Mouse (Mus musculus): ENCODE data around the gene Zfhx3.

Zfhx3 gene

DNA sequence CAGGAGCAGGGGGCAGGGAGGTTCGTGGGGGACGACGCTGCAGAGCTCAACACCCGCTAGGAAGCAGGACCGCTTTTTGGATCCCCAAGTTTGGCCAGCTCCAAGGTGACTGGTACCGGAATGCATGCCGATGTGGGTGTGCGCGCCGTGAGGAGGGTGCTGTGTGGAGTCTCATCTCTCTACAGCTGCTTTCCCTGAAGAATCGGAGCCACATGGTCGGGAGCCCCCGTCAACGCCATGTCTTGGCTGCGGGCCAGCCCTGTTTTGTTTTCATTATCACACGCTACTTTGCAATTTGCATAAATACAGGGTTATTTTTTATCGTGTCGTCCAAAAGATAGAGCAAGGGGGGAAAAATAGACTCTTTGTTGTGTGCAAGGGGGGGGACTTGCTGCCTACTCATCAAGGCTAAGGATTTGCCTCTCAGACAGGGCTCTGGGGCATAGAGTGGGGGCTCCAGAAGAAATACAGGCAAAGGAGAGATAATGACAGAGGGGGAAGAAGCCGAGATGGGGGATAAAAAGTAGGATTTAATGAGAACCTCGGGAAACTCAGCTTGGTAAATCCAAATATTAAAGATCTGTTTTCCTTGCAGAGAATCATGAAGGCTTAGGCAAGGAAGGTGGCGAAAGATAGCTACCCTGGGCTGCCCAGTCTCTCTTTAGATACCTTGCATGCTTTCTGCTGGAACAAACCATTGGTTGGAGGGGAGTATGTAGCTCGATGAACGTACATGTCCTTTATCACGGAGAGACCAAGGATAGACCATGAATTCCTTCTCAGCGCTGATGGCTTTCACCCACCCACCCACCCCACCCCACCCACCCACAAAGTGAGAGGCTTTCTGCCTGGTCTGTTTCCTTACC is 595.5 kb downstream of the Zfhx3 start:
- POLR2A ChIA-PET, result interaction anchor here in 1 of 4 experiments (0.6 to 0.7 kb wide), 3 partner anchors 433 to 1059 kb away, joined by 3 to 4 read pairs (median 3); no protein-coding TSS in a partner anchor
- CTCF ChIA-PET, result interaction anchor here in 3 of 4 experiments (0.6 to 0.7 kb wide), 3 partner anchors 144 to 236 kb away, joined by 3 to 8 read pairs (median 3); no protein-coding TSS in a partner anchor

DNA sequence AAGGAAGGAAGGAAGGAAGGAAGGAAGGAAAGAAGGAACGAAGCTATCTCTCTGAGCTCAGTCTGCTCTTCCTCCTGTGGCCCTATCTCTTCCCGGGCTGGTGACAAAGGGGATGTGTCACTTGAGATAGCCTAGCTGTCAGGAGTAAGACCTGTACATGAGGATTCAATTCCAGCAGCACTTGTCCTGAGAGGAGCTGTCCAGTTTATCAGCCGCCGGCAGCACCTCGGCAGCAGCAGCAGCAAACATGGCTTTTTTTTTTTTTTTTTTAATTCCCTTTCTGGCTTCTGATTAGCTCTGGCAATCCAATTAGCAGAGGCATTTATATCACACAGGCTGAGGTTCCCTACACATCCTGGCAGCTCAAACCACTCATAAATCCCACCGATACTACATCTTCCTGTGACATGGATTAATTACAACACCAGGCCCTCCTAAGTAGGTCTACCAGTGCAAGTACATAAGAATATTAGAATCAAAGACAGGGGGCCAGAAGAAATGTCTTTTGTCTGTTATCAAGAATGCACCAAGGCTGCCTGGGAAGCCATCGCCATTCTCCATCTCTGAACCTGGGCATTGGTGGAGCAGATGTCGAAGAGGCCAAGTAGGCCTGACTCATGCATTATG is 596.6 kb downstream of the Zfhx3 start:
- CTCF ChIA-PET, result interaction anchor here in 2 of 4 experiments (0.6 to 0.7 kb wide), 3 partner anchors 68 to 819 kb away, joined by 4 to 8 read pairs (median 6); no protein-coding TSS in a partner anchor
- POLR2A ChIA-PET, result interaction anchor here in 1 of 4 experiments (0.6 kb wide), 1 partner anchor 51 kb away, joined by 3 read pairs; no protein-coding TSS in a partner anchor

DNA sequence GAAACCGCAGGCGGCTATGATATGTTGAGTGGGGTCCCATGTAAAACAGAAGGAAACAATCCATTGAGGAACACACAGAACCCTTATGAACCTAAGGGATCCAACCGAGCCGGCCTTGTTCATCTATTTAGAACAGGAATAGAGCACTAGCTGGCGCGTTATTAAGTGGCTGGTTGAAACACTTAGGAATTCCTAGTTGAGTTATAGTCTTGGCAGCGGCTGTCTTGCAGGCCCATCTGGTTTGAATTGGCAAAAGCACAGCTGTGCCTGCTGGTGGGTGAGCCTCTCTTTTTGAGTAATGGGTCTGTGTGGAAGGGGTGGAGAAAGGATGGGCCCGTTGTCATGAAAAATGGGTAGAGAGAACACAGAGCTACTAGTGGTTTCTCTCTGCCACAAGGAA is 610.1 kb downstream of the Zfhx3 start:
- ChIA-PET CTCF (interaction anchor here in 2 of 4 experiments (0.5 to 0.7 kb wide), 2 partner anchors 36 to 72 kb away, joined by 3 to 8 read pairs; no protein-coding TSS in a partner anchor), POLR2A (no interaction called here)

DNA sequence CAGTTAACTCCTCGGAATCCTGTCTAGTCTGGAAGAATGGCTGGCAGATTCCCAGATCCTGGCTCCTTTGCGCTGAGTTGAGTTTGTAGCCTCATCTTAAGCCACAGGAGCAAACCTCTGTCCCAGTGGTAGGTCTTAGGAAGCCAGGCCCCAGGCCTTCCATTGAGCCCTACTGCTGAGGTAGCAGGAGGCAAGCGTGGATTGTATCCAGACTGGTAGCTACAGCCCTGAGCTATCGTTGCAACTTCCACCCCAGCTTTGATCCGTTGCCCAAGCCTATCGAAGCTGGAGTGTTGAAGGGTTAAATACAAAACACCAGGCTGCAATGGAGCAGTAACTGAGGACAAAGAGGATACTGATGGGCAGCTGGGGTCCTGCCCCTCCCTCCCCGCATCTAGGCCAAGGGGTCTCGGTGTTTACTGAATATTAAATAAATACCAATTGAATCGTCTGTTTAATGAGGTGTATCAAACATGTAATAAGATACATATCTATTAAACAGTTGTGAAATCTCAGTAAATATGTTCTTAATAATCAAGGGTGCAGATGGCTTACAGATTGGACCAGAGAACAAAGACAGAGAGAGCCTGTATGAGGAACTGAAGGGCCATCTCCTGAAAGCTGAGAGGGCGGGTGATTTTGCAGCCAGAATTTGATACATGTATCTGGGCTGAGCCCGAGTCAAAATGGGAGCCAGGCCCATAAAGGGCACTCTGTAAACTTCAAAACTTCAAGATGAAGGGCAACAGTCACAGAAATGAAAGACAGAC is 611.5 kb downstream of the Zfhx3 start:
- ChIA-PET CTCF (interaction anchor here in 1 of 4 experiments (1.0 kb wide), 1 partner anchor 20 kb away, joined by 3 read pairs; no protein-coding TSS in a partner anchor), POLR2A (interaction anchor here in 1 of 4 experiments (0.8 kb wide), 1 partner anchor 9 kb away, joined by 3 read pairs; no protein-coding TSS in a partner anchor)

DNA sequence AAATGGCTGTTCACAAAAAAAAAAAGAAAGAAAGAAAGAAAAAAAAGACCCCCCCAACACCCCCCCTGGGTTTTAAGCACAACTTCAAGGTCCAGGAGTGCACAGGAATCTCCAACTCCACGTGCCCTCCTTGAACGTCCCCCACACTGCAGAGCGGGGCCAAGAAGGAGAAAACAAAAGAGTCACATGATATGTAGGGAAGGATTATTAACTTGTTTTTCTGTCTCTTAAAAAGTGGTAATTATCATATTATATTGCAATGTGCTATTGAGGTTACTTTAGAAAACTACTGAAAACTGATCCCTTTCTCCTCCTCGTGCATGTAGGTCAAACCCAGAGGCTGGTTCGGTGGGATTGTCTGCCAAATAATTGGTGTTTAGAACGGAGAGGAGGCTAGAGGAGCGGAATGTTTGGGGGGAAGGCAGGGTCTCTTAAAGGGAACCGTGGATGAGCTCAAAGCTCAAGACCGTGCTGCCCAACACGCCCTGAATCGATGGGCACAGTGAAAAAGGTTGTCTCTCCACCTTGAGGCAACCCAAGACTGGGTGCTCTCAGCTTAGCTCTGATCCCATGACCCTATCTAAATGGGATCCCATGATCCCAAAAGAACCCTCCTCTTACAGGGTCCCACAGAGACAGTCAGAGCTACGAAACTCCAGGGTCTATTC is 612.3 kb downstream of the Zfhx3 start:
- ChIA-PET POLR2A (no interaction called here), CTCF (interaction anchor here in 1 of 4 experiments (1.0 kb wide), 1 partner anchor 19 kb away, joined by 3 read pairs; no protein-coding TSS in a partner anchor)

DNA sequence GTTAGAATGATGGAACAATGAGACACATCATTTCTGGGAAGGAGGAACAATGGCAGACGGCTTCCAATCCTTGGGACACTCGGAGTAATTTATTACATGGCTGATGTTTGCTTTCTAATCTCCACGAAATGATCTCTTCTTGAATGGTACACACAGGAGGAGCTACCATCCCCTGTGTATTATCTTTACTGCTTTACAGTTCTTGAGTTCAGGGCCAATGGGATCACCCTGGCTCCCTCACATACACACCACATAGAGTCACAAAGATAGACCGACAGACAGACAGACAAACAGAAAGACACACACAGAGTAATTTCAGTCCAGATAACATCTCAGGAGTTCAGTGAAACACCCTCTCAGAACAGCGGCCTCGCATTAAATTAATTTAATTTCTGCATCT is 621.0 kb downstream of the Zfhx3 start:
- POLR2A ChIA-PET, result no interaction called here
- CTCF ChIA-PET, result no interaction called here

DNA sequence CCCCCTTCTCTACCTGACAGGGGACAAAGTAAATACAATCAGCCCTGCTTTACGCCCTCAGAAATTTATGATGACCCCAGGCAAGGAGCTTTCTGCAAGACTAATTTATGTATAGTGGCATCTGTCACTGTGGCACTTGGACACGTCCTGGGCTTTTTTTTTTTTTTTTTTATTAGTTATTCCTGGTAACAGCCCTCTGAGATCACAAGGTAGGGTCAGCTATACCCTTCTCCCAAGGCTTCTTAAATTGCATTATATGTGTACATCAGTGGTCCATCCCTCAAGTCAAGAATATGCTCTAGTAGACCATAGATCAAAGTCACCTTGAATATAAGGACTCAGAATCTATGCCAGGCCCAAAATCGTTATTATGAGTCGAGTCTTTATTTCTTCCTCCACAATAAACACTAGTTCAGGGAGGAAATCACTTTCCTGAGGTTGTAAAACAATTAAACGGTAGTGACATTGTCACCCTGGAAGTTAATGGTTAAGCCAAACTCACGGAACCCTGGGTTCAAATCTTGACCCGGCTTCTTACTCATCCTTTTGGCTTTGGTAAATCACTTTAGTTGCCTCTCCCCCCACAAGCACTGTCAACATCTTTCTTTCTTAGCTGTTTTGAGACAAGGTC is 621.6 kb downstream of the Zfhx3 start:
- CTCF ChIA-PET, result interaction anchor here in 1 of 4 experiments (0.7 kb wide), 1 partner anchor 592 kb away, joined by 3 read pairs; no protein-coding TSS in a partner anchor
- POLR2A ChIA-PET, result no interaction called here

DNA sequence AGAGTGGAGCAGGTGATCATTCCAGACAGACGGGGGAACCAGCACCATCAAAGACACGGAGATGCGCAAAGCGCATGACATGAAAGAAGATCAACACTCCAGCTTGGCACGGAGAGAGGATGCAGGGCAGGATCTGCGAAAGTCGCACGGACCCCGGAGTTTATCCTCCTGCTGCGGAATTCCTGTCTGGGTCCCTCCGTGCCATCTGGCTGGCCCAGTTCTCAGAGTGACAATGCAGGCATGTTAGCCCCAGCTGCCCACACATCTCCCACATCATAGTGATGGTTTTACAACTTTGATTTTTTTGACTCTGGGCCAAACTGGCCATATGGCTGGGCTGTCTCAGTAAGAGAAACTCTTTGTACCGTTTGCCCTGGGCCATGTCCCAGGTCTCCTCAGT is 623.6 kb downstream of the Zfhx3 start:
- ChIA-PET POLR2A (no interaction called here), CTCF (interaction anchor here in 1 of 4 experiments (0.6 kb wide), 1 partner anchor 266 kb away, joined by 3 read pairs; no protein-coding TSS in a partner anchor)

DNA sequence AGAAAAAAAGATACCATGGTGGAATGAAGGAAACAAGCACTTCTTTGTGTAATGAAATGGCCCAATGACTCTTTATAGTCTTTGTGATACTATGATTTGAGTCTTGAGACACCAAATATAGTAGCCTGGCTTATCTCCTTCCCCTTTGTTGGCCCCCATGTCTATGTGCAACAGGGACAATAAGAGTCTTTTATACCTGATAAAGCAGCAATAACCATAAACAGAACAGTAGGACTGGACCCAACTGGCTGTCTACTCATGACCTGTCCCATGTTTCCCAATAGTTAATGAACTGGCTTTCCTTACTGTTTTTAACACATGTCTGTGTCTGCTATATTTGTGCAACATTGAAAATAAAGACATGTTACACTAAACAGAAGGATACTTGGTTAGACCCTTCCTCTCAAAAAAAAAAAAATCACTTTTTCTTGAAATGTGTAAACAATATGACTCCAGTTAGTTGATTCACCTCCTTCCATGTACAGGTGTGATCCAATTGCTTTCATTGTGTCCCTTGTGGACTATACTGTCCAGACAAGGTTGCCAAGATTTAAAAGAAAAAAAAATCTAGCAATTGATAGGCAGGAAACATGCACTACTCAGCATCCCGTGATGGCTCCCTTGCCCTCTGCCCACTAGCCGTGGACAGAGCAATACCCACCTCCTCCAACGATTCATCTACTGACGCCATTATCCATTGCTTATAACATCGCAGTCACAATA is 631.0 kb downstream of the Zfhx3 start:
- CTCF ChIA-PET, result interaction anchor here in 3 of 4 experiments (0.6 to 1.4 kb wide), 5 partner anchors 19 to 613 kb away, joined by 3 to 5 read pairs (median 3); no protein-coding TSS in a partner anchor

DNA sequence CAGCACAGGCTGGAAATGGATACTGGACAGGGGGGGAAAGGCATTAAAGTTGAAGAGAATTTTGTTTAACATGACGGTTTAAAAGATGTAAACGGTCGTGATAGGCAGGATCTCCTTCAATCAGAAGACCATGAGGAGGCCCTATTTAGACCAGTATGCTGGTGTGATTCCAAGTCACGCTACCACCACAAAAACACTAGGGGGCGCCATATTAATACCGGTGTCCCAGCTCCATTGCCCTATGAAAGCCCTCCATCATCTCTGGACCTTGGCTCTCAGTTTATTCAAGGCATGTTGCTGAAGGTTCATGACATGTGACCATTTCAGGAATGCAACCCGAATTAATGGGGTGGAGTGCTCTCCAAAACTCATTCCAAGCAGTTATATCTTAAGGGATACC is 631.7 kb downstream of the Zfhx3 start:
- ChIA-PET CTCF (interaction anchor here (0.6 to 1.4 kb wide), 7 partner anchors 19 to 612 kb away, joined by 3 to 5 read pairs (median 3); no protein-coding TSS in a partner anchor), POLR2A (no interaction called here)

More for the DNA sequence above, 631.0 kb downstream of the Zfhx3 start:
- POLR2A ChIA-PET, result no interaction called here

DNA sequence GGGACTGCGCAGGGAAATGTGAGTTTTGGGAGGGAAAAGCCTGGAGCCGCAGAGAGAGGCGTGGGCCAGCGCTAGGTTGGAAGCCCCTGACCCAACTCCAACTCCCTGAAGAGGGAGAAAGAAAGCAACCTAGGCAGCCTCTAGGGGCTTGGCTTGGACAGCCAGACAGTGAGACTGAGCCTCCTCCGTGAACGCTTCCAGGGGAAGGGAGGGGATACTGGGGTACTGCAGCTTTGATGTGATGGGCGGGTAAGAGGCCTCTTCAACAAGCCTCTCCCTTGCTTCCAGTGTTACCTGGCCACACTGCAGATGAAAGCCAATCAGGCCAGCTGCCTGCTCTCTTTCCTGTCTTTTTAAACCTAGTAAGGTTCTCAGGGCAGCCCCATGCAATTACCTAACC is 635.1 kb downstream of the Zfhx3 start:
- POLR2A ChIA-PET, result no interaction called here
- CTCF ChIA-PET, result no interaction called here

DNA sequence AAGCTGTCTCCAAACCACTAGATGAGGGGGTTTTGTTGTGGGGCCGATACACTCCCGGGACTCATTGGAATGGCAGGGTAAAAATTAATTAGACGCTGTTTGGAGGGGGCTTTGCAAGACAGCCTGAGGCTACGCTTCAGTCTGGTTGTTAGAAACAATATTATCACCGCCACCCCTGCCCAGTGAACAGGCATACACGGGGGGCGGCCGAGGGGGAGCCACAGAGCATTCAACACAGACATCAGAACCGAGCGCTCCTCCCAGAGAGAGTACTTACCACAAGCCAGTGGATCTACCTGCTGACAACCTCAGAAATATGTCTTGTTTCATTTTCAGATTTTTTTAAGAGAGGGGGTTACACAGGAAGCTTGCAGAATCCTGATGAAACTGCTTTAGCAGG is 635.9 kb downstream of the Zfhx3 start:
- ChIA-PET CTCF (no interaction called here), POLR2A (no interaction called here)

DNA sequence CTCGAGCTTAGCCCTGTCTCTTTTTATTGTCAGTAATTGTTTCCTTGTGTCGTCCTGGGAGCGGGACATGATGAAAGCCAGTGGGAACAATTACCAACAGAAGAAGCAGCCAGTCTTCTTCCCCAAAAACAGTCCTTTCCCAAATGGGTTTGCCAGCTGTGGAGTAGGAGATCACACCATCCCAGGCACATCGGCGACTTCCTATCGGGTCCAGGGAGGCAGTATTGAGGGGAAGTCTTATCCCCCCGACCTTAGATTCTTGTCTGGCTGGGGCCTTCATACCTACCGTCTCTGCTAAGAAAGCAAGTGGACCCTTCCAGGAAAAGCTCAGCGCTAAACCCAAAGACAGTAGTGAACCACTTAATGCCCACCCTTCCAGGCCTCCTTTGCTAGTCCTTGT is 637.4 kb downstream of the Zfhx3 start:
- ChIA-PET POLR2A (interaction anchor here in 2 of 4 experiments (0.6 to 1.0 kb wide), 4 partner anchors 13 to 691 kb away, joined by 3 to 6 read pairs (median 4); no protein-coding TSS in a partner anchor), CTCF (no interaction called here)

DNA sequence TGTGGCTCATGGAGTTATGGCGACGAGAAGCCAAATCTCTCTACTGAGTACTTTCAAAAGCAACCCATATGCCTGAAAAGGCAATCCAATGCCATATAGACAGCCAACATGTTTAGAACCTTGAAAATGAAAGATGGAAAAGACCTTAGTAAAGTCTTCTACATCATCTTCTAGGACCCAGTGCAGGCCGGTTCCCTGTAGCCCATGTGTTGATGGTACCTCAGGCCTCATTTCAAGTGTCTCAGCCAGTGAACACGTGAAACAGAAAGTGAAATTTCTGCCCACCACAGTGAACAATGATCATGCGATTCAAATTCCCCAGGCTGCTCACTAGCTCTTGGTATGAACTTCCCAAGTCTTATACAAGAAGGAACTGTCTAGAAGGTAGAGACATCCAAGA is 637.9 kb downstream of the Zfhx3 start:
- ChIA-PET CTCF (no interaction called here), POLR2A (interaction anchor here in 1 of 4 experiments (0.6 kb wide), 1 partner anchor 198 kb away, joined by 4 read pairs; no protein-coding TSS in a partner anchor)

DNA sequence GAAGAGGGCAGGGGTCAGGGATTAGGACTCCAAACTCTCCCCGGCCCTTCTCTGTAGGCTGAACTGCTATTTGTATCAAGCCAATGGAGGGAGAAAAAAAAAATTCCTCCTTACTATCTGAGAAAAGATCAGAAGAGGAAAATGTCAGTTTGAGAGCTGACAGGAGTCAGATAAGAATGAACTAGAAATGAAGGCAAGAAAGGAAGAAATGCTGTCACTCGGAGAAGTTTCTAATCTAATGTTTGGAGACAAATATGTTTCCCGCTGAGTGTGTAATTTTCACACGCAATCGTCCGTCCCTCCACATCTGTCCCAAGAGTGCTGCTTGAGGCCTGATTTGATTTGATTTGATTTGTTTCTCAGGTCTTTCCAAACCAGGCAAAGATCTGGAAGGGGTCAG is 639.1 kb downstream of the Zfhx3 start:
- ChIA-PET CTCF (no interaction called here), POLR2A (no interaction called here)

DNA sequence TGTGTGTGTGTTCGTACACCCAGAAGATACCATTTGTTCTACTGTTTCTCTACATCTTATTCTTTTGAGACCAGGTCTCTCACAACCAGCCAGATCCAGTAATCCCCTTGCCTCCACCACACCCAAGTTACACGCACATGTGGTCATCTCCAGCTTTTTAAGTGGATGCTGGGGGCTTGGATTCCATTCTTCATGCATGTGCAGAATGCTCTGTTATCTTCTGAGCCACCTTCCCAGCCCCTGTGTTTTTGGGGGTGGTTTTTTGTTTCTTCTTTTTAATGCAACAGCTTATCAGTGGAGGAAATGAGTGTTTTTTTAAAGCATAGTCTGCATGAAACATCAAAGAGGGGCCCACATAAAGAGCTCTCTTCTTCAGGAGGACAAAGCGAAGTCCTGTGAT is 639.8 kb downstream of the Zfhx3 start:
- POLR2A ChIA-PET, result interaction anchor here in 1 of 4 experiments (0.7 kb wide), 1 partner anchor 145 kb away, joined by 3 read pairs; no protein-coding TSS in a partner anchor
- CTCF ChIA-PET, result interaction anchor here in 1 of 4 experiments (0.7 kb wide), 1 partner anchor 404 kb away, joined by 3 read pairs; no protein-coding TSS in a partner anchor

DNA sequence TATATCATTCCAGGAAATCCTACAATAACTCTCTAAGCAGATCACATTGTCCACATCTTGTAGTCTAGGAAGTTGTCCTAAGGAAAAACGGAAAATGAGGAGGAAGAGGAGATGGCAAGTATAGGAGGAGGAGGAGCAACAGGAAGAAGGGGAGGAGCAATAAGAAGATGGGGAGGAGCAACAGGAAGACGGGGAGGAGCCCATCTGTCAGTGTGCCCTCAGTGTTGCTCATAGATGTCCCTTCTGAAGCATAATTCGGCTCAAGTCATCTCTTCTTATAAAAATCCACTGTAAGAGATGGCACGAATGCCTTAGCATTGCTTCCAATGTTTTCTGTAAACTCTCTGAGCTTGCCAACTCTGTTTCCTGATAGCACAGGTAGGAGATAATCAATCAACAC is 640.8 kb downstream of the Zfhx3 start:
- POLR2A ChIA-PET, result no interaction called here

More for the DNA sequence above, 640.8 kb downstream of the Zfhx3 start:
- CTCF ChIA-PET, result no interaction called here
